Mouse (Mus musculus) right cerebral cortex, postnatal 36 days (tissue): ENCODE measurements around the gene Runx2.

Source experiments
- DNase-seq, 2 experiments: peaks; one replicate each; pipeline ENCODE4 v3.0.0; 2022; ENCODE audit warnings: low spot score in 2 of 2, mixed read lengths in 1 of 2

Gene Runx2

DNA sequence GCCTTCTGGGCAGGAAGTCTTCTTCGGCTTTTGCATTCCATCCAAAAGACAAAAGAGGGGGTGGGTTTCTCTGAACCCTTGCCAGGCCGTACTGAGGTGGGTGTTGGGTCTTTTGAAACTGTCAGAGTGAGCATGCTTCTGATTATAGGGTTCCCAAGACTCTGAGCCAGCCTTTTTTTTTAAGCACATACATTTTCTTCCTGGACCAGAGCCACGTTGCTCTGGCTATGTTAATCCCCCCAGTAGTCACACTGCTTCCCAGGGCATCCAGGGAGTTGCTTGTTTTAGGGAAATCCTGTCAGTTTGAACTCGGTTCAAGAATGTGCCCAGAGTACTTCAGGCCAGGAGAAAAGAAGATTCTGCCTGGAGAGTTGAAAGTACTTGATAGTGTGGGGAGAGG is 286.0 kb downstream of the Runx2 start:
- DNase-seq = no peak

DNA sequence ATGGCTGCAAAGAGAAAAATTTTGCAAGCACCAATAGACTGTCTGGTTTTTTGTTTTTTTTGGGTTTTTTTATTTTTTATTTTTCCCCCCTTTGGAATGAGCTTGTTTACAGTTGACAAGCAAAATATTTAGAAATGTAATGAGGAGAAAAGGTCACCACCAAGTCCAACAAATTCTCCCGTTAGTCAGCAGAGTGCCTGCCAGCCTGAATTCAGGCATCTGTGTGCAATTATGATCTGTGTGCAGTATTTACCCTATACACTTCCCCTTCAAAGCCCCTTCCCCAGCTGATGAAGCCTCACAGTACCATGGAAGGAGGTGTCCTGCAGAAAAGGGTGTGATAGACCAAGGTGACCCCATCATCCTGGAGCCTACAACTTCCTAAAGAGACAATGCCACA is 290.5 kb downstream of the Runx2 start:
- DNase-seq = no peak

DNA sequence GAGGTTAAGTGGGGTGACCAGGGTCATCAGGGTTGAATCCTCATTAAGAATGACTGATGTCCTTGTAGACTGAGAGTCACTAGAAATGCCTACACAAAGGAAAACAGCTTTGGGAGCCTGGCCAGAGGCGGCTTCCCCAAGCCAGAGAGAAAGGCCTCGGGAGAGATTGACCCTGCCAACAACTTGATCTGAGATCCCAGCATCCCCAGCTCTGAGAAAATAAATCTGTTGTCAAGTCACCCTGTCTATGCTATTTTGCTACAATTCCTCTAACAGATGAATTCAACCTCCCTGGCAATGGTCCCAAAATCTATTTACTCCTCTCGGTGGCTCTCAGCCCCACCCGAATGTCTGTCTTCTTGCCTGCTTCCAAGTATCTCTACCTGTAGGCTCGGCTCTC is 291.7 kb downstream of the Runx2 start:
- no peak for DNase-seq

DNA sequence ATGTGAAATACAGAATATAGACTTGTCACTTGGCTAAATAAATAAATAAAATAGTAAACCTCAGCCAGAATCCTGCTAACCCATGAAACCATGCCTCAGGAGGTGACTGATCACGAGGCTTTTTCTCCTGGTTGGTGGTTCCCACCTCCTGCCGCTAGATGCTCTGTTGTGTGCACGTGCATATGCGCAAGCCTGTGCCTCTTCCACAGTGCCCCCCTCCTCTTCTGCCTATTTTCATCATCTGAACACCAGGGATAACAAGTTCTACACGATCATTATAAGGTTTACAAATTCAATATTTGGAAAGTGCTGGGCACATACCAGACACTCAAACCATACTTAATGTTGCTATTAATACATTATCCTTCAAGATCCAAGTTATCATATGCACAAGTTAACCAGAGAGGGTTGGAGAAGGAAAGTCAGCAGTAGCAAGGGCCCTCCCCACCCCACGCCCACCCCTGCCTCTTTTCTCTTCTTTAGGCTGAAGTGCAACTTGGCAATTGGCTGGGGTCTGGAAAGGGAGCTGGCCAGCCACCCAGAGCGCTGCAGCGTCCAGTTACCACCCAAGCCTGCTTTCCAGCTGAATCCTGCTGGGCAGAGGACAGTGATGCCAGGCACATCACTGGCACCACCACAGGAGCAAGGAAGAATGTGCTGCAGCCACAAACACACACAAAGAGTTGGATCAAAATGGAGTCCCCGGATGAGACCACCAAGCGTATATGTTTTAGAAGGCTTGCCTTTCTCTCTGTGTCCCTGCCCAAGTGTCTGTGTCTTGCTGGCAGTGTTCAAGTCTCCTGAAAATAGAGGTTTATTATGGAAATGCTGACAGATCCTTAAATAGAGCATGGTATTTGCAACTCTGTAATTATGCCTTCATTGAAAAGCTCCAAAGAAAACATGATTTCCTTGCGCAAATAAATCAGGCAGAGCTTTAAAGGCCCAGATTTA is 294.2 kb downstream of the Runx2 start:
- peak in 1 of 2 experiments; percentile 27 for DNase-seq

DNA sequence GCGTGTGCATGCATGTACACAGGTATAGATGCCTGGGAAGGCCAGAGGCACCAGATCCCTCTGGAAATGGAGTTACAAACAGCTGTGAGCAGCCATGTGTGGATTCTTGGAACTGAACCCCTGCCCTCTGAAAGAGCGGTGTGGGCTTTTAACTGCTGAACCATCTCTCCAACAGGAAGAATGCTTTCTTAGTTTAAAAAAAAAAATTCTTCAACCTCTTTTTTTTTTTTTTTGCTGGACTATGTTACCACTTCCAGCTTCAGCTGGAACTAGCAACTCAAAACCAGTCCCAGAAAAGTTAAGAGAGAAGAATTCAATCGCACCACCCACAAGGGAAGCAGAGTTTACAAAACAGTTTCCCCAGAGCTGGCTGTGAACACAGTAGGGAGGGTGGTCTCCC is 295.2 kb downstream of the Runx2 start:
- DNase-seq = no peak

DNA sequence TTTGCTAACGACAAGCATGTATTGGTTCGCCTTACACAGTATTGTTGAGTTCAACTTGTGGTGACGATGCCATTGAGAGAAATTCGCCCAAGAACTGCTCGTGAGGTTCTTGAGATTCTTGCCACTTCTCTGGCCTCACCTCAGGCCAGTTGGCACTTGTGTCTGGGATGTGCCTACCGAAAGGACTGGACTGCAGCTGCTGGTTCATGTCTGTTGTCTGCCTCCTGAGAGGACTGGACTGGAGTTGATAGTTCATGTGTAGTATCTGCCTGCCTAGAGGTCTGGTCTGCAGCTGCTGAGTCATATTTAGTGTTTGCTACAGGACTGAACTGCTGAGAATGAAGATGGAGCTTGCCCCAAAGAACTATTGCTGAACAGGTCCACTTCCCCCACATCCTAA is 296.4 kb downstream of the Runx2 start:
- DNase-seq = no peak

DNA sequence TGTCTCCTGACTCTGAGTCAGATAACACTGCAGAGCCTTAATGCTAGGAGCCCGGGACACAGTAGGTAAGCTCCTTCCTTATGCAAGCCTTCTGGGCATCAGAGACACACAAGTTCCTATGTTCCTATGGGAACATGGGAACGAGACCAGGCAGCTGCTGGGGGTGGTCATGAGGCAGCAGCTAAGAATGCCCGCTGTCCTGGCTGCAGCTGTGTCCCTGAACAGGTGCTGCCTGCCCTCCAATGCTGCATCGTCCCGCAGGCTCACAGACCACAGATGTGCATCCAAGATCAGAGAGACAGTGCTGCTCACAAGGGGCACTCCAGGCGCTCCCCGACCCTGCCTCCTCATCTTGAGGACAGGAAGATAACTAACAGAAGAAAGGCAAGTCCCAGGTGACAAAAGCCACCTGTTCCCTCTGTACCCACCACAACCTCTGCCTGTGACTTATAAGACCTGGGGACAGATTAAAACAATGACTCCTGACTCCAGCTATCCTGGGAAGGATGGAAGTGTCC is 306.3 kb downstream of the Runx2 start:
- DNase-seq = no peak

DNA sequence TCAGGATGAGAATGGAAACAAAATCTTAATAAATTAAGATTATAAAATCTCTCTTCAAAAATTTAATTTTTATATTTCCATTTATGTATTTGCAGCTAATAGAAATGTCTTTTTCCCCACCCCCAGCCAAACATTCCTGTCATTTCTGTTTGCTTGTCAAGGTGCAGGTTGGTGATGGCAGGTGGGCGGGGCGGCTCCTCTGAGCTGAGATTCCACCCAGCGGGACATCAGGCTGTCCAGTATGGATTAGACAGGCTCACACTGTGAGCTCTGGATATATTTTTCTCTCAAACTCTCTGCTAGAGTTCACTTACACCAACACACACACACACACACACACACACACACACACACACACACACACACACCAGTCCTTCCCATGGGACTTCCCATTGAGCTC is 306.9 kb downstream of the Runx2 start:
- DNase-seq = no peak

DNA sequence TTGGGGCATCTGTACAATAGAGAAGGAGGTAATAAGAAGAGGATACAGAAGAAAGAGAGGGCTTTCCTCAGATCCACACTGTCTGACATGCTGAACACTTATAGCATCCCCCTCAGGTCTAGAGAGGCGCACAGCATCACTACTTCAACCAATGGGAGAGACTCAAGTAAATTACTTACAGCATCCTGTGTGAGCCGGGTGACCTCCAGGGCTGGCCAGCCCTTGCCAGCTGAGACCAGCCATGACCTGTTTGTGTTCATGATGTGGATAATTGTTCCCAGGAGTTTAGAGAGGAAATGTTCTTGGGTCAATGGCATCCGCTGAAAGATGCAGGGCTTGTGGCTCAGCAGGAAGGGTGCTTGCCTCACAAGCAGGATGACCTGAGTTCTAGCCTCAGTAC is 308.1 kb downstream of the Runx2 start:
- DNase-seq = no peak

DNA sequence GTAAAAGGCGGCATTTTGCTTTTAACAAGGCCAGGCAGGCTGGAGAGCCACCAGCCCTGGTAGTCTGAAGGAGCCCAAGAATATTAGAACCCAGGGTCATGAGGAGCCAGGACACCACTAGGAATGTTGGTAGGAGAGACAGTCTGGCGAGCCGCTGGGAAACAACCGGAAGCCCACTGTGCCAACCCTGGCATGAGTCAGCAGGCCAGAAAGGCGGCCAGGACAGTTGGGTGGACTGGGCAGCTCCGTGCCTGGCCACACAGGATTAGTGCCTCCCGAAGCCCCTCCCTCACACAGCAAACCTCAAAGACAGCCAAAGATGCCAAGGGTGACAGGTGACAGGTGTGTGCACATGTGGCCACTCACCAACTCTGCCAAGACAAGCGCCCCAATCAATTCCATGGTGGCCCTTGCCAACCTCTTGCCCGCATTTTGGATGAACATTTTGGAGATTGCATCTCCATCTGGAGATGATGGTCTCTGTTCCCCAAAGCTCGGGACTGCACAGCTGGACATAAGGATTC is 309.7 kb downstream of the Runx2 start:
- DNase-seq = no peak

DNA sequence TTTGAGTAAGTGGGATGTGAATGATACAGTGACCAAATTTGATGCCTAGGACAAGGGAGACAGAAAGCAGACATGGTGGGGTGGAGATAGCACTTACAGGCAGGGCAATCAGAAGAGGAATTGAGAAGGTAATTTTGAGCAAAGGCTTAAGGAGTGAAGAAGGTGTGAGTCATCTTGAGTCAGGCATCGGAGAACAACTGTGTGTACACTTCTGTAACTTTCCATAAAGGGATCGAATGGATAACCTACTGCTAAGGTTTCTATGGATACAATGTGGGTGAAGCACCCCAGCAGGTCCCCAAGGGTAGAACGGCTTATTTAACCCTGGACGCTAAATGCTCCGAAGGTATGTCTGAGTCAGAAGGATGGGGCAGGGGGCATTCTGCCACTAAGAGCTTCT is 312.4 kb downstream of the Runx2 start:
- DNase-seq = no peak

DNA sequence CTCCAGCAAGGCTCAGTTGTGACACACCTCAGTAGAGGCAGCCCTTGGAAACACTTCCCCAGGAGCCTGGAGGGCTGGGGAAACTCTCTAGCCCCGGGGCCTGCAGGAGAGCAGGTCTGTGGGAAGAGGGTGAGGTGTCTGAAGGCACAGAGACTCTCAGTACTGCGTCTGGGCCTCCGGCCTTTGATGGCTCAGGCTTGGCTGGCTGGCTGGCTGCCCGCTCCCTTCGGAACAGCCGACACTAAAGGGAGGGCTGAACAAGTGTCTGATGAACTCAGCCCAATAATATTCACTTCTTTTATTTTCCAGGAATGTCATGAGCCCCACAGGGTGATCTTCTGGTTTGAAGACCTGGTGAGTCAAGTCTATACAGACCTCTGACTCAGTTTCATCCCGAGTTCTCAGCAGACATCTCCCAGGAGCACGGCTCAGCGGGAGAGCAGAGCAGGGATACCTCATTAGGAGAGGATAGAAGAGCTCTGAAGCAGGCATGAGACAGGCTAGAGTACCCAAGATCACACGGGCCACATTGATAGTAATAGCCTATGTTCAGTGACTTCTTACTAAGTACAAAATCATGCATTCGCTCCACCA is 314.2 kb downstream of the Runx2 start:
- no peak for DNase-seq

DNA sequence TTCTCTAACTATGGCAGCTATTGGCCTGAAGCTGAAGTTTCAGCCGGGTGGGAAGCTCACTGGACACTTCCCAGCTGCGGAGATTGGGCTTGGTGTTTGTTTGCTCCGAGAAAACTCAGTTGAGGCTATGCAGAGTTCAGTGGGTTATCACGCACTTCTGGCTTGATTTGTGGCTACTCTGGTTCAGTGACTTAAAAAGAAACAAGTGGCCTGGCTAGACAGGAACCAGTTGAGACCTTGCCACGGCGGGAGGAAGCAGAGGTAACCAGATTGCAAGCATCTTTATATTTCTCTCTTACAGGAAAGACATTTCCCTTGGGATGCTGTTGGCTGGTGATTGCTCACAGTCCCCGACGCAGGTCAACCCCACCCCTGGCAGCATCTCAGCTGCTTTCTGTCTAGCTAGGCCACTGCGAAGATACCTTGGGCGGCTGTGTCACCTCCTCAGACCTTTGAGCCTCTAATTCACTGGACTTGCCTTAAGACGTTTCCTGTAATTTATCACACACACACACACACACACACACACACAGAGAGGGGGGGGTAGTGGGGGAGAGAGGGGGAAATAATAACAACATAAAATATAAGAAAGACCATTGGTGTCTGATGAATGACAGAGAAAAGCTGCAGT is 324.3 kb downstream of the Runx2 start:
- no peak for DNase-seq

DNA sequence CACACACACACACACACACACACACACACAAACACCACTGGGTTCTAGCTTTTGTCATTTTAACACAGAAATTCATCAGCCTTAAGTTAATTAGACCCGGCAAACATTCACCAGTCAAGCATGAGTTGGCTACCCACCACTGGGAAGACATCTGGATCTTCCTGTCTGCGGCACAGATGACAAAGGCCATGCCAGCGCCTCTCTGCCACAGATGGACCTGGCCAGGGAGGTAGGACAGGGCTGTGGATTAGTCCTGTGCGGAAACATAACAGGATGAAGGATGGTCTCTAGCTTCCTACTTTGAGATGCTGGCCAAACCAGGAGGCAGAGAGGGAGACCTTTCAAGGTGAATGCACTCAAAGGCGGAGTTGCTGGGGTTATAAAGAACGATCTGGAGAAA is 325.3 kb downstream of the Runx2 start:
- no peak for DNase-seq

DNA sequence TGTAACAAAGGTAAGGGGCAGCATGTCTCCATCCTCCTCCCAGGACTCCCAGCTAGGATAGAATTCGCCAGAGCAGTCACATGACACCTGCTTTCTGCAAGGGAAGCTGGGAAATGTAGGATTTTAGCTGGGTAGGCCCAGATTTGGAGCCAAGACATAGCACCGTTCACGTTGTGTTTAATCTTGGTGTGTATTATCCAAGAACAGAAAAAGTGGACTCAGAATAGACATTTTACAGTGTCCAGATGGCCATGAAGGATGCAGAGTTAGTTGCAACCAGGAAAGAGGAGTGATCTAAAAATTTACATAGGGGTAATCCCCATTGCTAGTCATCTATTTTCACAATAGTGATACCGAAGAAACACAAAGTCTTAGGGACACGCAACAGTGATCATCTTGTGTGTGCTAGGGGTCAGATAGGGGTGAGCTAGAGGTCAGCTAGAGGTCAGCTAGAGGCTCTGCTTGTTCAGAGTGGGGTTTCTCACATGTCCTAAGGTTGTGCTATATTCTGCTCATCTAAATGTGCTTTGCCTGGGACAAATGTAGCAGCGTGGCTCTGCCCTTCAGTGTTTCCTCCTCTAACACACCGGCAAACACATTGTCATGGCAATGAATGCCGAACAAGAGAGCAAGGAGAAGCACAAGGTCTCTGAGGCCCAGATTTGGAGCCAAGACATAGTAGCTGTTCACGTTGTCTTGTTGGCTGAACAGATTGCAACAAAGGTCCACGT is 326.9 kb downstream of the Runx2 start:
- DNase-seq = peak; percentile 9 to 49

DNA sequence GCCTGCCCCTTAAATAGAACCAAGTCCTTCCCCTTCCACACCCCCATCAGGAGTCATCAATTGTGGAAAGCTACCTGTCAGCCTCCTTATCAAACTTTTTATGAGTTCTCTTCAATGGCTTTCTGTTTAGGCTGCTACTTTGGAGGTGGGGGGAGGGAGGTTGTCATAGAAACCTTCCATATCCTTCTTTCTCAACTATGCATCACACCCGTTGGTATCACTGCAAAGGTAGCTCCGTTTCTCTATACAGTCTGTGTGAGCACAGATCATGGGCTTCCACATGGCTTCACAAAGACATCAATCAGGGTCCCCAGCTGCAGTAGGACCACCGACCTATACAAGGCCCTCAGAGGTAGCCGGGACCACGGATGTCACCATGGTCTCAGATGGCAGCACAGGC is 329.3 kb downstream of the Runx2 start:
- no peak for DNase-seq

DNA sequence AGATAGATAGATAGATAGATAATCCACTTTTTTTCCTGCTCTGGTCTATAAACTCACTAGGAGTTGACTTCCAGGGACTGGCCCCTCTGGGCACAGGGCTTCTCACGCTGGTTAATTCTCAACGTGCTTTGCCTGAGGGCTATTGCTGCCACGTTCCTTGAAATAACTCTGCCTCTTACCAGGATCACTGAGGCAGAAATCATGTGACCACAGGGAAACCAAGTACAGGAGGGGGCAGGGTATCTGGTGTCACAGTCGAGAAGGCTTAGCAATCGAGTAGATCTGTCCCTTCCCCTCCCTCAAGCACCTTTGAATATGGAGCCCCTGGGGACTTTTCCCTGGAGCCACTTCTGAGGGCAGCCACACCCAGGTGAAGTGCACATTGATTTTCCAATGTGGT is 334.7 kb downstream of the Runx2 start:
- no peak for DNase-seq

DNA sequence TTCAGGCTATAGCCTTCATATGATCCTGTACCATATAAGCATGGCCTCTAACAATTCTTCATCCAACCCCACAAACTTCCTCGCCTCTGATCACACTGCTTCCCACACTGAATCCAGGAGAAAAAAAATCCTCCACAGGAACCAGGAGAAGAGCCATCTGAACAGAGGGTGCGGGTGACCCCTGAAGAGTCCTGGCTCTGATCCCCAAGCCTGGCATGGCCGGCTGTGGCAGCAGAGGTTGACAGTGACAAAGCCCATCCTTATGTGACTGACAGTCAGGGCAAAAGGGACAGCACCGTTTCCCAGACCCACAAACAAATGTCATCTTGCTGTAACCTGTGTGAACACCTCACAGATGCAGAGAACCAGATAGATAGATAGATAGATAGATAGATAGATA is 335.1 kb downstream of the Runx2 start:
- DNase-seq = no peak

DNA sequence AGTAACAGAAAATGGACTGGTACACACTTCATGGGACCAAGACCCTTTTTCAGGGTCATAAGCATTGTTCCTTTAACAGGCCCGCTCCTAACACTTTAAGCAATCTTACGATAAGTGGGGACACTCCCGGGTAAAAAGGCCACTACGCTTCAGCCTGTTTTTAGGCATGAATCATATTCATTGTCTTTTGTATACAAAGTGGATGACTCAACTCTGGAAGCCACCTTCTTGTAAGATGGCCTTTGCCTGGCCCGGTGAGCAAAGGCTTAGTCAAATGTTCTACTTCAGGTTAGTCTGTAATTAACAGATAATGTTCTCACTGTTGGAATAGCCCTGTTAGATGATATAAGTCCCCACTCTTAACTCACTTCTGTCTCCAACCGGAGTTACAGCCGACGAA is 338.7 kb downstream of the Runx2 start:
- no peak for DNase-seq

DNA sequence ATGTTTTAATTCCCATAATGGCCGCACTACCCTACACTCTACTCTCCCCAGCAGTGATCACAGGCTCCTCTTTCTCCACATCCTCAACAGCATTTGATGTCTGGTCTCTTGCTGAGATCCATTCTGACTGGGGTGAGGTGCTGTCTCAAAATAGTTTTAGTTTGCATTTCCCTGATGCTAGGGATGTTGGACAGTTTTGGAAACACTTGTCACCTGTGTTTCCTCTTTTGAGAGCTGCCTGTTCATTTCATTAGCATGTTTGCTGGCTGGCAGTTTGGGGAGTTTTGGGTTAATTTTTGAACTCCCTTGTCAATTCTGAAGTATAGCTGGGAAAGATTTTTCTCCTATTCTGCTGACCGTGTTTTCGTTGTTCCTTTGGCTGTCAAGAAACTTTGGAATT is 340.3 kb downstream of the Runx2 start:
- DNase-seq = no peak

DNA sequence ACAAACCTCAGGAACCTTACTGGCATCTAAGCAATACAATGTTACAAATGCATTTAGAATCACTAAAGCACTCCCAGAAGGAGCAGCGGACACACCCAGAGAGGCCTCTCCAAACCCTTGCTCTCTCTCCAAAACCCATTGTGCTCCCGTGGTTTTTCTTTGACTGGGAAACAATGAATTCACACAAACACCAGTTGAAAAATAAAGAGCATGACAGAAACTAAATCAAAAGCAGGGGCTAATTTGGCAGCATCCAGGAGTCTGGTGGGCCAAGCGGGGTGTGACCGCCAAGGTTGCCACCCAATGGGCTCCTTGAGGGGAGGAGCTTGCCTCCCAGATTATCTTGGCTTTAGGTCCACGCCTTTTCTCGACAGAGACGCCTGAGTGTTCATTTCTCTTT is 341.9 kb downstream of the Runx2 start:
- DNase-seq = no peak

DNA sequence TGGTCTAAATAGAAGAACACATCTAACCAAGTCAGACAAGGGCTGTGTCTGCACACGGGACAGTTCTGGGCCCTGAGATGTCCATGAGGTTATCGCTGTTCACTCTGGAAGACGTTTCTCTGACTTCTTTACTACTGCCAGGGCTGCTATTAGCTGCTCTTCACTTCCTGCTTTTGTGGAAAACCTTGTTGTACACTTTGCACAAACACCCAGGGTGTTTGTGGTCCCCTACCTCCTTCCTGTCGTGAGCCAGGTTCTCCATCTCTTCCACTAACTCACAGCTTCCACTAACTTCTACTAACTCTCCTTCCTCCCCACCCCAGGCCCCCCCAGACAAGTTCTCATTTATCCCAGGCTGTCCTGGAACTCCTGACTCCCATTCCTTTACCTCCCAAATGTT is 350.9 kb downstream of the Runx2 start:
- DNase-seq = no peak
